Mouse (Mus musculus): Measurements from ENCODE around the gene Il33. TPM values are rescaled to one million over a fixed set of nuclear protein-coding genes. Genes with fewer than 3 reads are reported as not detected.

Gene Il33
- polyA plus RNA-seq (2011; ENCODE audit: insufficient read length, low read depth, missing spikeins): 1.1 and 11.3 TPM in 2 replicates

- H3K4me1 ChIP-seq (ENCODE audit: control insufficient read depth, insufficient read depth, low read length): no peaks in the 10 kb centered on the region
- H3K27ac ChIP-seq (ENCODE audit: insufficient read depth, low read length): no peak within 1 kb of the TSS
- no peak within 1 kb of the TSS for H3K4me3 ChIP-seq (ENCODE audit: insufficient read depth, low read length)
- TF ChIP-seq CTCF (IDR thresholded peaks at IDR 0.05; ENCODE audit: borderline replicate concordance, insufficient read depth, low read length) (no peak), POLR2A (IDR thresholded peaks at IDR 0.05; ENCODE audit: low read depth, low read length) (no peak)
Measured at GRCm38 (mm10) chr19:29924638-29925258, at the start of gene Il33. Gene Il33, plus strand, starts transcription at chr19:29925114.

GRCm38 (mm10) chr19:29877422-29878291 is 47.3 kb upstream of the Il33 start:
- H3K27ac ChIP-seq (ENCODE audit: insufficient read depth, low read length): no peak overlapping the region
- no peaks in the 10 kb centered on the region for H3K4me1 ChIP-seq (ENCODE audit: control insufficient read depth, insufficient read depth, low read length)
- no peak overlapping the region for H3K4me3 ChIP-seq (ENCODE audit: insufficient read depth, low read length)
- TF ChIP-seq CTCF (IDR thresholded peaks at IDR 0.05; ENCODE audit: borderline replicate concordance, insufficient read depth, low read length) (no peak), POLR2A (IDR thresholded peaks at IDR 0.05; ENCODE audit: low read depth, low read length) (no peak)

DNA sequence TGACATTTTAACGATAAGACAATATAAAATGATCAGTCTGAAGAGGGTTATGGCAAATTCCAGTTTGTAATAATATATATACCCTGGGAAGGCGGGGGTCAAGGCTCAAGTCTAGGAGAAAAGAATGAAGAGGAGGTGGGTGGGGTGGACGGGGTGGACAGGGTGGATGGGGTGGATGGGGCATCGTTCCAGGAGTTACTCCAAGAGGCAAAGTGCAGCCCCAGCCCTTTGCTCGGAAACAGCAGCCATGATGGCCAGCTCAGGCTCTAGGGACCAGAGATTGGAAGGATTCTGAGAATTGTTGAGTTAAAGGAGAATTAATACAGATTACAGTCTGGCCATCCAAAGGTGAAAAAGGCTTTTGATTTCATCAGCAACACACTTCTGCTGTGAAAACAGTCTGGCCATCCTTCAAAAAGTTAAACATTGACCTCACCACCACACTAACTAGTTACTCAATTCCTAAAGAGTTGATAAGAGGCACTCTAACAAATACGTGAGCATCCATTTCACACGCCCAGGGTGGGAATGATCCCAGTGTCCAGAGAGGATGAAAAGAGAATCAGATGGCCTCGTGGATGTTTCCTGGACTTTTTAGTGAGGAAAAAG is 45.9 kb upstream of the Il33 start:
- H3K4me3 ChIP-seq (ENCODE audit: insufficient read depth, low read length): no peak overlapping the region
- H3K27ac ChIP-seq (ENCODE audit: insufficient read depth, low read length): no peak overlapping the region
- H3K4me1 ChIP-seq (ENCODE audit: control insufficient read depth, insufficient read depth, low read length): no peaks in the 10 kb centered on the region
- TF ChIP-seq POLR2A (IDR thresholded peaks at IDR 0.05; ENCODE audit: low read depth, low read length) (no peak), CTCF (IDR thresholded peaks at IDR 0.05; ENCODE audit: borderline replicate concordance, insufficient read depth, low read length) (no peak)

DNA sequence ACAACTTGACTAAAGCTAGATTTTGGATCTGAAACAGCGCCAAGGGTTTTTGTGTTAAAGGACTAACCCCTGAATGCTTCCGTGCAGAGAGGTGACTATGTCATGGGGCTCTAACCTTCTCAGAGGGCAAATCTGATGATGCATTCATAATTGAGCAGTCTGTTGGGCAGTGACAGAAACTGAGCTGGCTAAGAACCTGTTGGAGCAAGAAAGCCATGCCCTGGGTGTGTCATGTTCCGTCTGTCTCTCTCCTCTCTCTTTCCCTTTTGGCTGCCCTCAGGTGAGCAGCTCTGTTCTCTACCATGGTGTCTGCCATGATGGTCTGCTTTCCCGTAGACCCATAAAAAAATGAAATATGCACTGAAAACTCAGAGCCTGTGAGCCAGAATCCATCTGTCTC is 44.0 kb upstream of the Il33 start:
- TF ChIP-seq CTCF (IDR thresholded peaks at IDR 0.05; ENCODE audit: borderline replicate concordance, insufficient read depth, low read length) (no peak), POLR2A (IDR thresholded peaks at IDR 0.05; ENCODE audit: low read depth, low read length) (no peak)
- Histone ChIP-seq H3K27ac (ENCODE audit: insufficient read depth, low read length) (no peak overlapping the region), H3K4me3 (ENCODE audit: insufficient read depth, low read length) (no peak overlapping the region), H3K4me1 (ENCODE audit: control insufficient read depth, insufficient read depth, low read length) (no peaks in the 10 kb centered on the region)

DNA sequence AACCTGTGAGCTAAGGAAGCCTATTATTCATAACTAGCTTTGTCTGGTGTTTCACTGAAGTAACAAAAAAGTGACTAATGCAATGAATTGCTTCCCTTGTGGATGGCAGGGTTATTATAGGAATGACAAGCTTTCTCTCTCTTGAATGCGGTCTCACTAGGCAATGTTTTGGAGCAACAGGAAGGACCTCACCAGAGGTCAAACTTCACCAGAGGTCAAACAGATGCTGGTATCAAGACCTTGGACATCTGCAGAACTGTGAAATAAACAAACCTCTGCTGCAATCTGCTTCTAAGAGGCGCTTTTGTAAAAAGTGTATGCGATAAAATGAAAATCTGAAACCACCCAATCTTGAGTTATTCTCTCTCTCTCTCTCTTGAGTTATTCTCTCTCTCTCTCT is 42.2 kb upstream of the Il33 start:
- Histone ChIP-seq H3K4me1 (ENCODE audit: control insufficient read depth, insufficient read depth, low read length) (no peaks in the 10 kb centered on the region), H3K4me3 (ENCODE audit: insufficient read depth, low read length) (no peak overlapping the region), H3K27ac (ENCODE audit: insufficient read depth, low read length) (no peak overlapping the region)
- no peak for TF ChIP-seq CTCF (IDR thresholded peaks at IDR 0.05; ENCODE audit: borderline replicate concordance, insufficient read depth, low read length)
- no peak for TF ChIP-seq POLR2A (IDR thresholded peaks at IDR 0.05; ENCODE audit: low read depth, low read length)

- Histone ChIP-seq H3K27ac (ENCODE audit: insufficient read depth, low read length) (no peak overlapping the region), H3K4me3 (ENCODE audit: insufficient read depth, low read length) (no peak overlapping the region), H3K4me1 (ENCODE audit: control insufficient read depth, insufficient read depth, low read length) (no peaks in the 10 kb centered on the region)
- no peak for TF ChIP-seq CTCF (IDR thresholded peaks at IDR 0.05; ENCODE audit: borderline replicate concordance, insufficient read depth, low read length)
- no peak for TF ChIP-seq POLR2A (IDR thresholded peaks at IDR 0.05; ENCODE audit: low read depth, low read length)
Measured at GRCm38 (mm10) chr19:29885548-29885947, 39.4 kb upstream of the Il33 start.

GRCm38 (mm10) chr19:29887476-29887875 is 37.4 kb upstream of the Il33 start:
- no peak for TF ChIP-seq POLR2A (IDR thresholded peaks at IDR 0.05; ENCODE audit: low read depth, low read length)
- no peak for TF ChIP-seq CTCF (IDR thresholded peaks at IDR 0.05; ENCODE audit: borderline replicate concordance, insufficient read depth, low read length)
- Histone ChIP-seq H3K4me3 (ENCODE audit: insufficient read depth, low read length) (no peak overlapping the region), H3K27ac (ENCODE audit: insufficient read depth, low read length) (no peak overlapping the region), H3K4me1 (ENCODE audit: control insufficient read depth, insufficient read depth, low read length) (no peaks in the 10 kb centered on the region)

DNA sequence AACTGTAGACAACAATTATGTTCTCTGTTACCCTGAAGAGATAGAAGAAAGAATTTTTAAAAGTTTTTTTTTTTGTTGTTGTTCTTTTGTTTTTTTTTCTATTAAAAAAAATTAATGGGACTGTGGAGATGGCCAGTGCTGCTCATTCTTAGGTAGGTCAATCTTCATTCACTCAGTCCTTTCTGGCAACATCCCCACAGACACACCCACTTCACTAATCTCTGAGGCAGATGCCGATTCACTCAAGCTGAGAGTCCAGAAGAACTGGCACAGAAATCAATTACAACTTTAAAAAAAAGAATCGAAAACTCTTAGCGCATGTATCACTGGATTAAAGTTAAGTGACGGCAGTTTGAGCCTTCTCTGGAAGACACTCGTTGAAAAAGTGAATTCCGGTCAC is 36.0 kb upstream of the Il33 start:
- H3K4me1 ChIP-seq (ENCODE audit: control insufficient read depth, insufficient read depth, low read length): no peaks in the 10 kb centered on the region
- no peak overlapping the region for H3K27ac ChIP-seq (ENCODE audit: insufficient read depth, low read length)
- no peak for TF ChIP-seq POLR2A (IDR thresholded peaks at IDR 0.05; ENCODE audit: low read depth, low read length)
- no peak for TF ChIP-seq CTCF (IDR thresholded peaks at IDR 0.05; ENCODE audit: borderline replicate concordance, insufficient read depth, low read length)
- no peak overlapping the region for H3K4me3 ChIP-seq (ENCODE audit: insufficient read depth, low read length)

- Histone ChIP-seq H3K27ac (ENCODE audit: insufficient read depth, low read length) (no peak overlapping the region), H3K4me3 (ENCODE audit: insufficient read depth, low read length) (no peak overlapping the region), H3K4me1 (ENCODE audit: control insufficient read depth, insufficient read depth, low read length) (no peaks in the 10 kb centered on the region)
- TF ChIP-seq CTCF (IDR thresholded peaks at IDR 0.05; ENCODE audit: borderline replicate concordance, insufficient read depth, low read length): no peak
- TF ChIP-seq POLR2A (IDR thresholded peaks at IDR 0.05; ENCODE audit: low read depth, low read length): no peak
Measured at GRCm38 (mm10) chr19:29891981-29892380, 32.9 kb upstream of the Il33 start.

DNA sequence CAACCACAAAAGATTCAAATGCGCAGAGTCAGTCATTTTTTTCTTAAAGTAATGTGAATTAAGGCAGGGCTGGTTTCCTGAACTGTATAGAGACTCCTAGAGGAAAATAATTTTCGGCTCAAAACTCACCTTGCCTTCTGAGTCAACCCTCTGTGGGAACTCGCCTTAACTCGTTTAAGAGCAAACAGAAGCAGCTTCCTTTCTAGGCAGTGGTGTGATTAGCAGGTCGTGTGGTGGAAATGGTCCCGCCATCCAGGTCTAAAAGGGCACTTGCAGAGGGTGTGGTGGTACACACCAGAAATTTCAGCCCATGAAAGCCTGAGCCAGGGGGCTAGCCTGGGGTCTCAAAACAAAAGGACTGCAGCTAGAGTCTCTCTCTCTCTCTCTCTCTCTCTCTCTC is 32.1 kb upstream of the Il33 start:
- TF ChIP-seq POLR2A (IDR thresholded peaks at IDR 0.05; ENCODE audit: low read depth, low read length) (no peak), CTCF (IDR thresholded peaks at IDR 0.05; ENCODE audit: borderline replicate concordance, insufficient read depth, low read length) (no peak)
- Histone ChIP-seq H3K4me3 (ENCODE audit: insufficient read depth, low read length) (no peak overlapping the region), H3K27ac (ENCODE audit: insufficient read depth, low read length) (no peak overlapping the region), H3K4me1 (ENCODE audit: control insufficient read depth, insufficient read depth, low read length) (no peaks in the 10 kb centered on the region)

All from embryonic fibroblast, embryonic 13.5 days (primary cell).